Mouse (Mus musculus): ENCODE data around the gene Ccdc160.

Ccdc160 gene

DNA sequence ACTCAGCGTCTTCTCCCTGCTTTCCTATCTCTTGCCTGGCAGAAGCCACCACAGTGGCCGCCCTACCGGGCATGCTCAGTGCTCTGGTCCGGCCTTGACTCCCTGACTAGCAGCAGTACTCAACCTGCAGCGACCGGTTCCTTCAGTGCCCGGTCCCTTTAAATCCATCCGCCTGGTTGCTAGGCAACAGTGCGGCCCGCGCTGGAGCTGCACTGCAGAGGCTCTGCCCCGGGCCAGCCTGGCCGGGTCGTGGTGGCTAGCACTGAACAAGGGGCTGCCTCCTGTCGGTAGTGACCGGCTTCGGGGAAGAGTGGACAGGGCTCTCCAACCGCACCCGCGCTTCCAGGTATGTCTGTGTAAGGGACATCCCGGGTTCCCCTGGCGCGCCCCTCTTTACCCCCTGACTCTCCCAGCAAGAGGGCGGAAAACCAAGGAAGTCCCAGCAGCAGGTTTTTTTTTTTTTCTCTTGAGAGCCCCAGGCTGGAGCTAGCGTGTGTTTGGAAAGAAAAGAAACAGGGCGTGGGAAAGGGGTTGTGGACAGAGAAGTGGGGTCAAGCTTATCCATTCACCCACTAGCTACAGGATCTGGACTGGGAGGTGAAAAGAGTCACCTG, at the start of gene Ccdc160:
Gene Ccdc160, plus strand, starts transcription at position 221 of the 614 bp plus-strand sequence.
- DNase-seq (ENCODE audit: low spot score in 2 of 2), result peak; percentile 12 to 60

DNA sequence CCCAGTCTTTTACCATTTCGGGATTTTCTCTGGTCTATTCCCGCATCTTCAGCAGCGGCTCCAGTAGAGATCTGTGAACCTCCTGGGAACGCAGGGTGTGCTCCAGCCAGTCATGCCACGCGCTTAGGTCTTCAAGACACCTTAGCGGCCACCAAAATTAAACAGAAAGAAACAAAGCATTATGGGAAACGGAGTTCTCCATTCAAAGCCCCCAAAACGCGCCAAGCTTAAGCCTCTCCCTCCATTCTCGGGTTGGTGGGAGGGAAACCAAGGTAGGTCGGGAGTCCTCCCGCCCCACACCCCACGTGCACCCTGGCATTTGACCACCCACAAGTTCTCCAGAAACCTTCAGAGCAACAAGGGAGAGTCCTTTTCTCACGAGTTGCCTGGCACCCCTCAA, 47.2 kb upstream of the Ccdc160 start:
- no peak for DNase-seq (ENCODE audit: low spot score in 2 of 2)

DNA sequence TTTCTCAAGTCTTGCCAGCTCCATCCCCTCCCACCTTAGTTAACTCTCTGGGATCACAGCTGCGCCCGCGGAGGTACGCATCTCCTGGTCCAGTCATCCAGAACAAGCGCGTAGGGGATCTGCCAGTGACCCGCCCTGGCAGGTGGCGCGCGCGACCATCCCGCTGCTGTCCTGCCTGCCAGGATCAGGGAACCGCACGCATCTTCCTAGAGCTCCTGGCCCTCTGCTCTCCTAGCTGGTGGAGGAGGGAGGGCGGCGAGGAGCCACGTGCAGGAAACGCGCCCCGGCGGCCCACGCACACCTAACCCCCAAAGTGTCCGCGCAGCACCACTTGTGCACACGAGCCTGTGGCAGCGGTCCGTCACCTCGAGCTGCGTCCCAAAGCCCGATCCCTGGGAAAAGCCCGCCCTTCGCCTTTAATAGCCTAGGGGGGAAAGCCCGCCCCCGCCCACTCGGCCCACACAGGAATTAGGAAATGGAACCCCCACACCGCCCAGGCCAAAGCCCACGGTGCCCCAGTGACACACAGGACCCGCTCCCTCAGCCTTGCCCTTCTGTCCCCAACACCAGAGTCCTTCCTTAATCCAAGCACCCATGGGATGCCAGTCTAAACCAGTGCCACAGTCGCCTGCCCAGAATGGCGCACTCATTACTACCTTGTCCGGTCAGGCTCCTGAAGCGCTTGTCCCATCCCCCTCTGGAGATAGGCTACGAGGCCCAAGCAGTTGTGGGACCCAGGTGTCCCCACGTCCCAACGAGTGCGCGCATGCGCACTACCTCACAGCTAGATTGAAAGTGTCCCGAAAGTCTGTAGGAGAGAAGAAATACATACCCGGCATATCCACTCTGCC, 46.6 kb upstream of the Ccdc160 start:
- DNase-seq (ENCODE audit: low spot score in 2 of 2), result peak in 1 of 2 experiments; percentile 64

DNA sequence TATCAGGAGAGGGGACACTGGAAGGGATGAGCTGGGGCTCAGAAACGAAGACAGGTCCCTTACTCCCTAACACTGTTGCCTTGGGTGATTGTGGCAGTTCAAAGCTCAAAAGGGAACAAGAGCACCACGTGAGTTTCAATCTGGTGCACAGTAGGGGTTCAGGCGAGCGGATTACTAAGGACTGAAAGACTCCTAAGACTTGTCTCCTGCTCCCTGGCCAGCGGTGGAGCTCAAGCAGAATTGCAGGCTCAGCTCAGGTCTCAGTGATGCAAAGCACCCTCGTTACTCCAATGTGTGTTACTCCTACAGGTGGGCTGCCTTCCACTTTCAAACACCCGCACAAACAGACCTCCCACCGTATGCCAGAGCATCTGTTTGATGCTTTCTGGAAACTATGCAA, 45.5 kb upstream of the Ccdc160 start:
- no peak for DNase-seq (ENCODE audit: low spot score in 2 of 2)

DNA sequence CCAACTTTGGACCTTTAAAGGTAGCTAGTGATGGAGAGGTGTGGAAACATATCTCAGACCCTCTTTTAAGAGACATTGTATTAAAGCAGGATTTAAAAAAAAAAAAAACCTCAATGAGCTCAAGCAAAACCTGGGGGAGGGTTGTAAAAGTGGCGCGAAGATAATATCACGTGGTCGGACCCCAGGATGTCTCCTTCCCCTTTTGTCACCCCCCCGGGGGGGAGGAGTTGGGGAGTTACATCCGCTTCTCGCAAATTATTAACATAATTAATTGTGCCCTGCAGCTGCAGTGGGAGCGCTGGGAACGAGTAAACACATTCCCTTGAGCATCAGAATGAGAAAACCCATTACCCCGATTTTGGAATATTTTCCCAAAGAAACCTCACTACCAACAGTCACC, 45.1 kb upstream of the Ccdc160 start:
- DNase-seq (ENCODE audit: low spot score in 2 of 2), result no peak

DNA sequence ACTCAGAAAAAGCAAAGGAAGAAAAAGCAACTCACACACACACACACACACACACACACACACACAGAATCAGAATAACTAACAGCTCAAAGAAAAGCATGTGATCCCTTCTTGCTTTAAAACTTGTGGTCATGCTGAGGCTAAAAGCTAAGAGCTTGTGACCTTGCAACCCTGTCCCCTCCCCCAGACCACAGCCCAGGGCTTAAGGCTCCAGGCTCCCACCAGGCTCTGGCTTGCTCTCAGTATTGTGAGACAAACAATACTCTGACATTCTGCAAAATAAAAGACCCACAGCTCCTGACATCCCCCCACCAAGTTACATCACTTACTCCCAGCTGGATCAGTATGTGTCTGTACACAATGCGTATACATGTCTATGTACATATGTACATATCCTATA, 44.2 kb upstream of the Ccdc160 start:
- no peak for DNase-seq (ENCODE audit: low spot score in 2 of 2)

DNA sequence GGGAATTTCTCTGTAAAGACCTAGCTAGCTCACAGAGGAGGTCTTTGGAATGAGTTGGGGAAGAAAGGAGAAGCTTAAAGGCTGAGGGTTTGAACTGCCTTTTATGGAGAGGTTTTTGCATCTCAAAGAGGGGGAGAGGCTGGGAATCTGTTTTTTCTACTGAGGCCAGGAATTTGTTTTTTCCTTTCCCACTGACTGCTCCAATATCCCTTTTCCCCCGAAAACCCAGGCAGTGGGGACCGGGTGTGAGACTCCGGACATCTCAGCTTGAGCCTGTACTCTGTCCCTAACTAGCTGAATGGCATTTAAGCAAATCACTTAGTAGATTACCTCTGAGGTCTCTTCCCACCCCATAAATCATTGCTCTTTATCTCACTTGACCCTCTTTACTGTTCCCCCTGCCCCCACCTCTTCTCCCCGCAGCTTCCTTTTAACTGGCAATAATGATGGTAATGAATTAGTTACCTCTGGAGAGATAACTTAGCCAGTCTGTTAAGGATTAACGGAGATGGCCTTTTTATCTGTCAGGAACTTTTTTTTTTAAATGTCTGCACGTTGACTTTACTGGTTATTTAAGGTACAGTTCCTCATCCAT, 37.4 kb upstream of the Ccdc160 start:
- DNase-seq (ENCODE audit: low spot score in 2 of 2), result no peak

DNA sequence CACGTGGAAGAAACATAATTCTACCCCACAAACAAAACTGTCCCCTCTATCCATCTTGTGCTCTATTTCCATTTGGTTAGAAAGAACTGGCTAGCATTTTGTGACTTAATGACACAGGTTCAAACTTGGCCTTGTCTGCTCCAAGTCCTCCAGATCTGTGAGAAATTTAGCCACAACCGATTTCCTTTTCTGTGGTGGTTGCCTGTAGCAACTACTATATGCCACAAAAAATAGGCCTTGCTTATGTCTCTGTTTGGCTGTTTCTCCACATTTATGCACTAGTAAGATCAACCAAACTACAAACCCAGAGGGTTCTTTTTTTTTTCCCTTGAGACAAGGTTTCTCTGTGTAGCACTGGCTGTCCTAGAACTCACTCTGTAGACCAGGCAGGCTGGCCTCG, 33.8 kb upstream of the Ccdc160 start:
- DNase-seq (ENCODE audit: low spot score in 2 of 2), result no peak

DNA sequence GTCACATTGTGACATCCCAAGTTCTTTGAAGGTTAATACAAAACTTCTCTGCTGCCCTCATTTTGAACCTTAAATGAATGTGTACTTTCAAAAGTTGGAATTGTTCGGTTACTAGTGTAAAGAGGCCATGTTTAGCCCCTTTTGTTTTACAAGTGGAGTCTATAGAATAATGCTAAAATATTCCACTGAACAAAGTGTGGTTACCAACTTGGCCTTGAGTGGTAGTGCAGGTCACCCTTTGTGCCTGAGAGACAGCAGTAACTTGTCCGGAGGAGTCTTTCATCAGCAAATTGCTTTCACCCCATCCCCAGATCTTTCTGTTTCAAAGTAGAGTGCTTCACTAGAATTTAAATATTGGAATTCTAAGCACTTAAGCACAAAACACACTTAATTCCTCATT, 31.8 kb upstream of the Ccdc160 start:
- DNase-seq (ENCODE audit: low spot score in 2 of 2), result no peak

DNA sequence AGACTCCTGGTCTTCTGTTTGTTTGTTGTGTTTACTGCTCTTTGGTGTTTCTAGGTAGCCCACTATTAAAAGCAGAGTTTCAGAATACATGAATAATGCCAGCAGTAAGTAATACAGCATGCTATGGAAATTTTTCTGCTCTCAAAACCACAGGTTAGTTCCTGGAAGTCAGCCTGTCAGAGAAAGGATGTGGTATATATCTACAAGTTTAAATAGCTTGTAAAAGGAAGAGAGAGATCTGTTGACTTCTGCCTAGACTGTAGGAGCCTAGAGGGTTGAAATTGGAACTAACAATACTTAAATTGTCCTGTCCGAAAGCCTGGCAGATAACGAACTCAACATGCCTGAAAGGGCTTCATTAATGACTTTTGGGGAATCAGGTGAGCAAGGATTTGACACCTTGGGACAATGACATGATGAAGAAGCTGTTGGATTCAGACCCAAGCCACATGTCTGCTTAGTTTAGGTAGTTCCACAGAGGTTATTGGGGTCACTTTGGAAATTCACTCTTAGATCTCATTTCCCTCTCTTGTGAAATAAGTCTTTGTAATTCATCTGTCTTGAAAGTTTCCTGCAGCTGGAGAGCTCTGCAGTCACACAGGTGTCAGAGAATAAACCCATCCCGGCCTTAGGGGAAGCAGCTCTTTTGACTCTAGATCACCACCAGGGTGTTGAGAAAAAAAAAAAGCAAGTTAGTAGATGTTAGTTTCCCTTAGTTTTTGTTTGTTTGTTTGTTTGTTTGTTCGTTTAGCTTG, 30.6 kb upstream of the Ccdc160 start:
- no peak for DNase-seq (ENCODE audit: low spot score in 2 of 2)

DNA sequence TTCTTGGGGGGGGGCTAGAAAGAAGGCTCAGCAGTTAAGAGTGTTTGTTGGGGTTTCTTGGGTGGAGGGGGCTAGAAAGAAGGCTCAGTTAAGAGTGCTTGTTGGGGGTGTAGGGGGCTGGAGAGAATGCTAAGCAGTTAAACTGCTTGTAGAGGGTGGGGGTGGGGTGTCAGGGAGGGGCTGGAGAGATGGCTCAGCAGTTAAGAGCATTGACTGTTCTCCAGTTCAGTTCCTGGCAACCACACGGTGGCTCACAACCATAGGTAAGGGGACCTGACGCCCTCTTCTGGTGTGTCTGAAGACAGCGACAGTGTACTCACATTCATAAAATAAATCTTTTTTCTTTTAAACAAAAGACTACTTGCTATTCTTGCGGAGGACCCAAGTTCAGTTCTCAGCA, 28.8 kb upstream of the Ccdc160 start:
- no peak for DNase-seq (ENCODE audit: low spot score in 2 of 2)

DNA sequence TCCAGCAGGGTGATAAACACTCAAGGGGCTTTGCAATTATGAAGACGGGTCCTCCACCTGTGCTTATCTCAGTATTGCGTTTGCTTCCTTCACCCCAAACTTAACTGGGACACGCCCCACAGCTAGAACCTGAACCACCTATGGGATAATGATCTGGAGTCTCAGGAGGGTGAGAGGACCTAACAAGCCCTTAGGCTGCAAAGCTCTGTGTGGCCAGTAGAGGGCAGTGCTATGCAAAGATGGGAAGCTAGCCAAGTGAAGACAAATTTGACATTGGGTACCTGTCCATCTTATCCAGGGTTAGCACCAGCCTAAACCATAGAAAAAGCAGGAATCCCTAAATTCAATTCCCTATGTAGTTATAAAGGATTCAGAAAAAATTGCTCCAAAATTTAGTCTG, 15.0 kb upstream of the Ccdc160 start:
- peak; percentile 18 to 67 for DNase-seq (ENCODE audit: low spot score in 2 of 2)

DNA sequence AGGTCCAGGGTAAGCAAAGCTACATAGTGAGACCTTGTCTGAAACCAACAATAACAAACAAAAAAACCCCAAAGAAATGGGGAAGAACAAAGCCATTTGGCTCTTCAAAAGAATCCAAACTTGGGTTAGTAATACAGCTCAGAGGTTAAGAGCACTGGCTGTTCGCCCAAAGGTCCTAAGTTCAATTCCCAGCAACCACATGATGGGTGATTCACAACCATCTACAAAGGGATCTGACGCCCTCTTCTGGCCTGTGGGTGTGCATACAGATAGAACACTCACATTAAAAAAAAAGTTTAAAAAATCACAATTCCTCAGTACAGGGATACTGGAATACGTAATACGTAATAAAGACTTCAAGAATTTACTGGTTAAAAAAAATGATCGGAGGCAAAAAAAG, 13.3 kb upstream of the Ccdc160 start:
- DNase-seq (ENCODE audit: low spot score in 2 of 2), result no peak

DNA sequence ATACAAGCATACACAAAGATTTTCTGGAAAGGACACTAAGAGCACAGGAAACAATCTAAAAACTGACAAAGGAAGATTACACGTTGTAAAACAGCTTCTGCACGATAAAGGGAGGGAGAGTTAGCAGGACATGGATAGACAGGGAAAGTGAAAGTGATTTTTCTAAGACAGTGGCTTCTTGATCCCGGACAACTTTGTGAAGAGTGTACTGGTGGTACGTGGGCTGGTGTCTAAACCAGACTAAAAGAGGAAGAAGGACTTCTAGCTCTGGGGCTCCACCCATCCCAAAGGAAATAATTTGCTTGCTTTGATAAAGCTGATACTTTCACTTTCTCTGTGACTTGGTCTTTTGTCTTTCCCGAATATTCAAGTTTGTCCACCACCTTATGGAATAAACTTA, 7.1 kb upstream of the Ccdc160 start:
- no peak for DNase-seq (ENCODE audit: low spot score in 2 of 2)

DNA sequence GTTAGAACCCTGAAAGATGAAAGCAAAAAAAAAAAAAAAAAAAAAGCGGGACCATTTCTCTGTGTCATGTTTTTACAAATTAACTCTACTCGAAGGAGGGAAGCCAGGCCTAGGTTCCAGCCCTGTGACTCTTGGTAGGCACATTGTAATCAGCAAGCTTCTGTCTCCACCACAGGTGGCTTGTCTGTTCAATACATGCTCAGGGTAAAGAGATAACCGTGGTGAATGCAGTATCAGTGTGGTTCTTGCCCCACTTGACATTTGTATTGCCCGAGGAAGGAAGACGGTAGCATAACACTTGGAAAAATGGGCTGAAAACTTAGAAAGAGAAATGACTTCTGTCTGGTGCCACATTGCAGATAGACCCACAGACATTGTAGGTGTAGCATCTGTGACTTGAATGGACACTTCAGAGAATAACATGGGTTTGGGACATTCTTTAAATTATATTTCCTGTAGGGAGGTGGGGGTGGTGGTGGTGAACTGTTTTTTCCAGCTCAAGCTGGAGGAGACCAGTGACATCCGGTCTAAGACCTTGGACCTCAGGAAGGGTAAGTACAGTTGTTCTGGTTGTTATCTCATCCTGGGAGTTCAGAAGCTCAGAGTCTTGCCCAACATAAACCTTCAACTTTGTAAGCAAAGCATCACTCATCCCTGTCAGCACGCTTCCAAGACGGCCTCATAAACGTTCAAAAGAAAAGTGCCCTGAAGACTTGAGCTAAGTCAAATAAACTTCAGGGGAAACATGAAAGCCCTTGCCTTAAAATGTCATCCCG, 1.1 kb downstream of the Ccdc160 start:
- DNase-seq (ENCODE audit: low spot score in 2 of 2), result no peak

DNA sequence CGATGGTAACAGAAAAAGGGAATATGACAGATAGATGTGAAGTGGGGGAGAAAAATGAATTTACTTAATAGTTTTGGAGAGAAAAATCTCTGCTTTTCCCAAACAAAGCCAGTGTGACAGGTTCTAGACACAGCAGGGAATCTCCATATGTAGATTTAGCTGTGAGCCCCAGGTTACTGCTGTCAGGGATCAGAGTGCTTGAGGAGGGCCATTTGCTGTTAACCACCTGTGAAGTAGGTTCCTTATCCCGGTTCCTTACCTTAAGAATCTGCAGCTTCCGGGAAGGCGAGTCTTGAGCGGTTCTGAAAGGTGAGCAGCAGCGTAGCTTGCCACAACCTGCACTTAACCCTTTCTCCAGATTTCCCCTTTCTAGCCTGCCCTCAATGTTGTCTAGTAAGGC, 1.9 kb downstream of the Ccdc160 start:
- no peak for DNase-seq (ENCODE audit: low spot score in 2 of 2)

DNA sequence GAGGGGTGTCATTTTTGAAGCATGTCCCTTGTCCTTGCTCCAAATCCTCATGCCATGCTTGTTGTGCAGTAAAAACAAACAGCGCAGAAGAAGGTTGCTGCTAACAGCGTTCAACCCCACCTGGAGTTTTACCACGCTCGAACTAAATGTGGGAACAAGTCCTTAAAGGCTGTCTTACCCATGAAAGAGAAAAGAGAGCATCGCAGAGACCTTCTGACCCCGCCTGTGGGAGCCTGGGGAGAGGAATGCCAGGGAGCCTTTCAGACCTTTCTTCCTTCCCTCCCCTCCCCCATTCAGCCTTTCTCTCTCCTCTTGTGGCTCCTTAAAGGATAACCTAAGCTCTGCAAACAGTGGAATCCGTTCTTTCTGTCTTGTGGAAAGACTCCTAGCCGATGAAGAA, 4.8 kb downstream of the Ccdc160 start:
- no peak for DNase-seq (ENCODE audit: low spot score in 2 of 2)

DNA sequence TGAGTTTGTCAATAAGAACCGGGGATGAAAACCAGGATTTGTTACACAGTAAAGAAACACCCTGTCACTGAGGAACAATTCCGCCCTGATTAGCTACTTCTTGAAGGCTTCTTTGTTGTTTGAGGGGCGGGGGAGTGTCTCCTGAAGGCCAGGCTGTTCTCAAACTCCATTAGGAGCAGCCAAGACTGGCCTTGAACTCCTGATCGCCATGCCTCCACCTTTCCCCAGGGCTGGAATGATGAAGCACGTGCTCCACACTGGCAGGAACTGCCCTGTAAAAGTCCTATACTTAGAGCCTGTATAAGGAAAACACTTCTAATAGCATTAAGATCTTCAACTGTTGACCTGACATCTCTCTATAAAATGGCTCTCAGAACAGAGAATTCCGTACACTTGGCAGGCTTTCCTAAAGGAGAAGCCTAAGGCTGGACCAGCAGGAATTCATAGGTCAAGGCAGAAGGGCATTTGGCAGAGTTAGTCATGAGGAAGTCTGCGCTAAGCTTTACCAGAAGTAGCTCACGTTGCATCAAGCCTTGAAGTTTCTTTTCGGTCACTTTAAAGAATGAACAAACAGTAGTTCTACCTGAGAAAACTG, 6.1 kb downstream of the Ccdc160 start:
- DNase-seq (ENCODE audit: low spot score in 2 of 2), result no peak

DNA sequence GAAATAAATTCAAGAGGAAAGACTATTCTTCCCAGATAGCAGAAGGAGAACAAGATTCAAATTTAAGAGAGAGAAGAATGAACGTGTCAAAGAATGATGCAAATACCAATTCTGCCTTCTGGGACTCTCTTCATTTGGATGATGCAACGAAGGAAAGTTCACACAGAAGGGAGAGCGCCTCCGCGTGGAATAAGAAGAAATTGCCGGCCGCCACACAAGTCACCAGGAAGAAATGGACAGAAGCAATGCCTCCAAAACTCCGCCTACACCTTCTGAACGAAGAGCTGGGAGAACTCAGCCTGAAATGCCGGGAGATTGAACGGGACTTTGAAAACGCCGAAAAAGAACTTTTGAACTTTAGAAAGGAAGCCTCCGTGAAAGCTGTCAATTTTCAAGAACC, 7.3 kb downstream of the Ccdc160 start:
- no peak for DNase-seq (ENCODE audit: low spot score in 2 of 2)

DNA sequence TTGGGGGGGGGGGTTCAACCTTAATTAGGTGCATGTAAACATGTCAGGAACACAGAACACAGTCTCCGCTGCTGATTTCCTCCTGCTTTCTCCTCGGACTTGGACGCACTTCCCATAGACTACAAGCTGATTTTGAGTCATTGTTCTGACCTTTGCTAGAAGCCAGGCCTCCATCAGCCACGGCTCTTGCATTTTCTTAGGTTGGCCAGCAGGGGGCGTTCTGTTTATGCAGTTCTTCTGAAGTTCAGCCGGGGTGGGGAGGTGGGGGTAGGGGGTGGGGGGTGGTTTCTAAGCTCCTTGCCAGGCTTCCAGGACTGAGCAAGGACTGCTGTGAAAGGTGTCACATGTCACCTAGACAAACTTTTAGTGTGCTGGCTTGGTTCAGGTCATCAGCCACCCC, 8.6 kb downstream of the Ccdc160 start:
- no peak for DNase-seq (ENCODE audit: low spot score in 2 of 2)

DNA sequence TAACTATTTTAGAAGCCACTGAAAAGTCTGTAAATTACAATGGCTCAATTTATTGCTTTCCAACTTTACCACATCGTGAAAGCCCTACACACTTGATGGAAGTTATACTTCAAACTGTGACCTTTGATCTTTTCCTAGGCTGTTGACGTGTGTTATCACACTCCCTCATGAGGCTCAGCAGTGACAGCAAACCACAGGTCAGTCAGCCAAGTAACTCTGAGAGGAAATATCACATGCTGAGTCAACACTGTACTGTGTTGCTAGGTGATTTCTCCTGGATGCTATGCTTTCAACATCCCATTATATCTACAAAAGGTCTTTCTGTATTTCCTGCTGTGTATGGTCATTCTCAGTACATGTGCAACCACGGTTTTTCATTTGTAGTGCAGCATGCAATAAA, 28.3 kb downstream of the Ccdc160 start:
- no peak for DNase-seq (ENCODE audit: low spot score in 2 of 2)
